Mouse (Mus musculus) erythroblast, embryonic 14.5 days (primary cell): Measurements from ENCODE around the gene Dock10.

ENCODE experiments used
- GATA1 ChIP-seq: IDR thresholded peaks from 2 replicates; pipeline ENCODE4 v1.6.1; 2012; ENCODE audit warnings: low read length, inconsistent platforms, mixed read lengths
- TAL1 ChIP-seq: IDR thresholded peaks from 3 replicates; pipeline ENCODE4 v1.6.1; 2012; ENCODE audit warnings: low read length, inconsistent platforms, mixed read lengths

GRCm38 (mm10) chr1:80643866-80644451, 114.4 kb downstream of the Dock10 start:
- no peak for TF ChIP-seq GATA1
- TF ChIP-seq TAL1: no peak
